Mouse (Mus musculus) MEL (cell line): Measurements from ENCODE around the gene Nkd2. TPM values are rescaled to one million over a fixed set of nuclear protein-coding genes. Genes with fewer than 3 reads are reported as not detected.

ENCODE experiments used
- DNase-seq: peaks from one replicate; pipeline ENCODE4 v3.0.0; 2011; ENCODE audit warnings: low read depth, low spot score
- H3K27ac ChIP-seq: 2 replicates; pipeline ENCODE4 v1.5.1; 2012; ENCODE audit warnings: low read depth, mild to moderate bottlenecking, control low read depth, low read length, moderate library complexity; ENCODE audit not compliant: control insufficient read depth
- H3K27me3 ChIP-seq, 2 experiments: fragments of 150-350 bp in 1 of 2; sonication (generic) in 1 of 2; 2 replicates each; pipeline ENCODE4 v1.6.1; 2012; ENCODE audit warnings: low read length in 2 of 2, mild to moderate bottlenecking in 2 of 2, improper control_type of control experiment in 1 of 2, moderate library complexity in 1 of 2; ENCODE audit not compliant: insufficient read depth in 2 of 2, control insufficient read depth in 1 of 2
- H3K36me3 ChIP-seq, 2 experiments: 2 replicates each; pipeline ENCODE4 v1.6.1; 2012 to 2014; ENCODE audit warnings: low read length in 2 of 2, improper control_type of control experiment in 1 of 2, inconsistent platforms in 1 of 2, mild to moderate bottlenecking in 1 of 2; ENCODE audit not compliant: insufficient read depth in 2 of 2, control insufficient read depth in 1 of 2
- H3K4me1 ChIP-seq, 2 experiments: fragments of 150-350 bp in 1 of 2; sonication (generic) in 1 of 2; 2 replicates each; pipeline ENCODE4 v1.6.1; 2012; ENCODE audit warnings: low read length in 2 of 2, improper control_type of control experiment in 1 of 2, mild to moderate bottlenecking in 1 of 2; ENCODE audit not compliant: insufficient read depth in 2 of 2, control insufficient read depth in 1 of 2
- H3K4me3 ChIP-seq, 2 experiments: fragments of 150-350 bp in 1 of 2; sonication (generic) in 1 of 2; 2 replicates each; pipeline ENCODE4 v1.5.1; 2012; ENCODE audit warnings: low read depth in 2 of 2, low read length in 2 of 2, mild to moderate bottlenecking in 2 of 2, moderate library complexity in 2 of 2, control low read depth in 1 of 2, improper control_type of control experiment in 1 of 2; ENCODE audit not compliant: control insufficient read depth in 1 of 2, insufficient read depth in 1 of 2
- H3K79me2 ChIP-seq: 2 replicates; pipeline ENCODE4 v1.6.1; 2012; ENCODE audit warnings: mild to moderate bottlenecking, low read length, moderate library complexity; ENCODE audit not compliant: control insufficient read depth, poor library complexity, insufficient read depth
- H3K9ac ChIP-seq: 2 replicates; pipeline ENCODE4 v1.6.1; 2012; ENCODE audit warnings: low read depth, mild to moderate bottlenecking, control low read depth, low read length, moderate library complexity; ENCODE audit not compliant: control insufficient read depth, poor library complexity, severe bottlenecking
- H3K9me3 ChIP-seq: fragments of 150-350 bp; sonication (generic); replicated peaks from 2 replicates; pipeline ENCODE4 v1.6.1; 2012; ENCODE audit warnings: mild to moderate bottlenecking, low read length, improper control_type of control experiment, moderate library complexity; ENCODE audit not compliant: insufficient read depth
- CHD2 ChIP-seq: IDR thresholded peaks from 2 replicates; pipeline ENCODE4 v1.6.1; 2011; ENCODE audit warnings: low read length, improper control_type of control experiment
- CTCF ChIP-seq, 3 experiments: IDR thresholded peaks in 2 of 3; conservative IDR thresholded peaks in 1 of 3; 2 replicates each; pipeline ENCODE4 v1.5.1; 2011 to 2012; ENCODE audit warnings: low read length in 3 of 3, low read depth in 2 of 3, mild to moderate bottlenecking in 2 of 3, improper control_type of control experiment in 1 of 3, inconsistent platforms in 1 of 3, mixed read lengths in 1 of 3, moderate library complexity in 1 of 3; ENCODE audit not compliant: control insufficient read depth in 1 of 3, insufficient read depth in 1 of 3, poor library complexity in 1 of 3, severe bottlenecking in 1 of 3
- ELF1 ChIP-seq: IDR thresholded peaks from 2 replicates; pipeline ENCODE4 v1.6.1; 2014; ENCODE audit warnings: low read depth, mild to moderate bottlenecking, inconsistent platforms, low read length, improper control_type of control experiment, moderate library complexity
- EP300 ChIP-seq, 2 experiments: IDR thresholded peaks; 2 replicates each; pipeline ENCODE4 v1.6.1; 2011; ENCODE audit warnings: improper control_type of control experiment in 2 of 2, low read length in 2 of 2, low read depth in 1 of 2, mild to moderate bottlenecking in 1 of 2
- ETS1 ChIP-seq: IDR thresholded peaks from 2 replicates; pipeline ENCODE4 v1.6.1; 2012; ENCODE audit warnings: low read depth, mild to moderate bottlenecking, inconsistent platforms, low read length, improper control_type of control experiment, moderate library complexity
- GABPA ChIP-seq: IDR thresholded peaks from 2 replicates; pipeline ENCODE4 v1.6.1; 2012; ENCODE audit warnings: low read depth, mild to moderate bottlenecking, inconsistent platforms, low read length, improper control_type of control experiment, moderate library complexity
- GATA1 ChIP-seq: IDR thresholded peaks from 2 replicates; pipeline ENCODE4 v1.6.1; 2011; ENCODE audit warnings: low read depth, low read length, improper control_type of control experiment
- JUND ChIP-seq: IDR thresholded peaks from 2 replicates; pipeline ENCODE4 v1.6.1; 2011; ENCODE audit warnings: low read depth, mild to moderate bottlenecking, improper control_type of control experiment, low read length
- KAT2A ChIP-seq: conservative IDR thresholded peaks from 2 replicates; pipeline ENCODE4 v1.6.1; 2012; ENCODE audit warnings: low read depth, low read length, improper control_type of control experiment, inconsistent platforms
- MAFK ChIP-seq: IDR thresholded peaks from 2 replicates; pipeline ENCODE4 v1.6.1; 2011; ENCODE audit warnings: low read depth, mild to moderate bottlenecking, low read length, improper control_type of control experiment, borderline replicate concordance
- MAX ChIP-seq: IDR thresholded peaks from 2 replicates; pipeline ENCODE4 v1.6.1; 2011; ENCODE audit warnings: low read length, improper control_type of control experiment
- MAZ ChIP-seq: IDR thresholded peaks from 2 replicates; pipeline ENCODE4 v1.6.1; 2012; ENCODE audit warnings: low read depth, mild to moderate bottlenecking, inconsistent platforms, low read length, improper control_type of control experiment
- MEF2A ChIP-seq: IDR thresholded peaks from 2 replicates; pipeline ENCODE4 v1.6.1; 2014; ENCODE audit warnings: low read depth, mild to moderate bottlenecking, inconsistent platforms, low read length, improper control_type of control experiment; ENCODE audit not compliant: poor library complexity, insufficient replicate concordance, severe bottlenecking; ENCODE audit errors: extremely low read depth
- MYC ChIP-seq: IDR thresholded peaks from 2 replicates; pipeline ENCODE4 v1.6.1; 2011; ENCODE audit warnings: low read depth, mild to moderate bottlenecking, low read length, improper control_type of control experiment, moderate library complexity
- NELFE ChIP-seq: IDR thresholded peaks from 2 replicates; pipeline ENCODE4 v1.6.1; 2011; ENCODE audit warnings: low read depth, low read length, improper control_type of control experiment
- POLR2AphosphoS5 ChIP-seq: IDR thresholded peaks from 2 replicates; pipeline ENCODE4 v1.6.1; 2012; ENCODE audit warnings: low read depth, borderline replicate concordance, mild to moderate bottlenecking, inconsistent platforms, low read length, moderate library complexity, mixed read lengths
- RAD21 ChIP-seq: IDR thresholded peaks from 2 replicates; pipeline ENCODE4 v1.6.1; 2011; ENCODE audit warnings: mild to moderate bottlenecking, low read depth, low read length, improper control_type of control experiment
- RCOR1 ChIP-seq: IDR thresholded peaks from 2 replicates; pipeline ENCODE4 v1.6.1; 2012; ENCODE audit warnings: low read depth, mild to moderate bottlenecking, inconsistent platforms, low read length, improper control_type of control experiment
- SMC3 ChIP-seq: IDR thresholded peaks from 2 replicates; pipeline ENCODE4 v1.6.1; 2011; ENCODE audit warnings: low read depth, low read length, improper control_type of control experiment
- TAL1 ChIP-seq: IDR thresholded peaks from 2 replicates; pipeline ENCODE4 v1.6.1; 2012; ENCODE audit warnings: mild to moderate bottlenecking, inconsistent platforms, low read length, moderate library complexity, mixed read lengths
- TBP ChIP-seq: IDR thresholded peaks from 2 replicates; pipeline ENCODE4 v1.8.0; 2011; ENCODE audit warnings: low read depth, low read length, improper control_type of control experiment
- TCF12 ChIP-seq: IDR thresholded peaks from 2 replicates; pipeline ENCODE4 v1.6.1; 2014; ENCODE audit warnings: low read depth, mild to moderate bottlenecking, inconsistent platforms, low read length, improper control_type of control experiment, moderate library complexity
- USF1 ChIP-seq: IDR thresholded peaks from 2 replicates; pipeline ENCODE4 v1.6.1; 2014; ENCODE audit warnings: low read depth, mild to moderate bottlenecking, inconsistent platforms, low read length, improper control_type of control experiment, moderate library complexity
- USF2 ChIP-seq, 2 experiments: IDR thresholded peaks; 2 replicates each; pipeline ENCODE4 v1.6.1; 2011 to 2012; ENCODE audit warnings: improper control_type of control experiment in 2 of 2, low read length in 2 of 2, borderline replicate concordance in 1 of 2, inconsistent platforms in 1 of 2, low read depth in 1 of 2, mild to moderate bottlenecking in 1 of 2; ENCODE audit not compliant: insufficient read depth in 1 of 2
- ZC3H11A ChIP-seq: IDR thresholded peaks from 2 replicates; pipeline ENCODE4 v1.6.1; 2012; ENCODE audit warnings: low read depth, mild to moderate bottlenecking, inconsistent platforms, low read length, improper control_type of control experiment
- ZKSCAN1 ChIP-seq: IDR thresholded peaks from 2 replicates; pipeline ENCODE4 v1.6.1; 2012; ENCODE audit warnings: low read depth, mild to moderate bottlenecking, inconsistent platforms, low read length, improper control_type of control experiment, moderate library complexity
- polyA plus RNA-seq, 2 experiments: library from polyadenylated mRNA; stranded (reverse) in 1 of 2; unstranded in 1 of 2; fragments of >175 nt in 1 of 2; fragments of >200 nt in 1 of 2; gene quantifications; 2 replicates each; pipeline versions ENCODE4 v1.2.1 to v1.2.4; 2012; ENCODE audit warnings: low replicate concordance in 2 of 2, low read depth in 1 of 2; ENCODE audit not compliant: insufficient read length in 2 of 2, insufficient read depth in 1 of 2, missing spikeins in 1 of 2
- total RNA-seq: library from RNA; depleted of rRNA; stranded (reverse); fragments of 300-350 nt; gene quantifications from 2 replicates; pipeline ENCODE4 v1.2.3, GENCODE M21; 2012

Gene Nkd2
- total and polyA plus RNA-seq, 3 experiments: not detected

DNA sequence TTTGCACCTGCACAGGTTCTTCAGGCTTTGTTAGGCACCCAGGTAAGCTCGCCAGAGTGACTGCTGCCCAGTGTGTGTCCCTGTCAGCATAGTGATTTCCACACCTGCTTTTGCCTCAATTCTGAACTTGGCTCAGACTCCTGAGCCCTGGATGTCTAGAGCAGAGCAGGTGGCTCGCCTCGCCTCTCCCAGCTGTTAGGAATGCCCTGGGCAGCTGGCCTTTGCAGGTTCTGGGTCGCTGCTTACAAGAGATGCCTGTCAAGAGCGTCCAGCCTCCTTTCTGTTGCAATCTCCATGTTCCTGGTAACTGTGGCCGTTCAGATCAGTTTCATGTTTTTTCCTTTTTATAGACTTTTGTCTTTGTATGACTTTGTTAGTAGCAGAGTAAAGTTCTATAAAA lies 31.1 kb downstream of the Nkd2 start:
- H3K27me3 ChIP-seq: no peaks in the 10 kb centered on the region
- H3K9me3 ChIP-seq: no peaks in the 10 kb centered on the region
- no peaks in the 10 kb centered on the region for H3K36me3 ChIP-seq
- H3K79me2 ChIP-seq: no peaks in the 10 kb centered on the region
- no peak overlapping the region for H3K27ac ChIP-seq
- no peak for DNase-seq
- TF ChIP-seq MEF2A (no peak), JUND (no peak), MAX (no peak), NELFE (no peak), USF1 (no peak), MYC (no peak), EP300 (IDR thresholded peaks at IDR 0.05; ENCODE audit: low read depth in 1 of 2, low read length in 2 of 2) (no peak), TBP (no peak), MAZ (no peak), POLR2AphosphoS5 (no peak), GATA1 (no peak), GABPA (no peak), SMC3 (no peak), USF2 (IDR thresholded peaks at IDR 0.05; ENCODE audit: borderline replicate concordance in 1 of 2, insufficient read depth in 1 of 2, low read depth in 1 of 2, low read length in 2 of 2) (no peak), ZC3H11A (no peak), ZKSCAN1 (no peak), CTCF (IDR thresholded peaks at IDR 0.05 in 2 of 3, conservative IDR thresholded peaks at IDR 0.05 in 1 of 3; ENCODE audit: control insufficient read depth in 1 of 3, insufficient read depth in 1 of 3, low read depth in 2 of 3, low read length in 3 of 3, poor library complexity in 1 of 3, severe bottlenecking in 1 of 3) (no peak), TAL1 (no peak)
- no peak overlapping the region for H3K9ac ChIP-seq
- no peak overlapping the region for H3K4me3 ChIP-seq
- H3K4me1 ChIP-seq: no peaks in the 10 kb centered on the region

DNA sequence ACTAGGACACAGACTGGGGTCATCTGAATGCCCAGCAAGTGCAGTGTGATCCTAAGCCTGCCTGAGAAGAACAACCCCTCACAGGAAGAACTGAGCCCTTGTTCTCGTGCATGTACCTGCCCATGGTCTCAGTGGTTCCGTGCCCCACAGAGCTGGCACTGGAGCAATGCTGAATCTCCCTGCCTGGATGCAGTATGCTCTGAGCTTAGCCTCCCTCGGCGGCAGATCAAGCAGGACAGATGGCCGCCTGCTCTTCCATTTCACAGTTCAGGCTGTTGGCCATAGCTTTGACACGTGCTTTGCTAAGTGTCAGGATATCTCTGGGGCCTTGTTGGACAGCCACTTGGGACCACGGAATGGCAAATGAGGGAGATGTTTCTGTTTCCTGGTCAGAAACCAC lies 33.2 kb downstream of the Nkd2 start:
- Histone ChIP-seq H3K79me2 (no peaks in the 10 kb centered on the region), H3K4me1 (no peaks in the 10 kb centered on the region)
- no peak for TF ChIP-seq TAL1
- TF ChIP-seq ETS1: no peak
- no peak for TF ChIP-seq USF1
- TF ChIP-seq USF2 (IDR thresholded peaks at IDR 0.05; ENCODE audit: borderline replicate concordance in 1 of 2, insufficient read depth in 1 of 2, low read depth in 1 of 2, low read length in 2 of 2): no peak
- no peak for TF ChIP-seq MAFK
- no peak for TF ChIP-seq ZKSCAN1
- no peak for TF ChIP-seq JUND
- no peak for TF ChIP-seq KAT2A
- no peak for TF ChIP-seq CHD2
- TF ChIP-seq MAX: no peak
- TF ChIP-seq GABPA: no peak
- TF ChIP-seq ELF1: no peak
- no peak for TF ChIP-seq RCOR1
- TF ChIP-seq MAZ: no peak
- no peak for TF ChIP-seq RAD21
- no peak for TF ChIP-seq MEF2A
- TF ChIP-seq TCF12: no peak
- TF ChIP-seq, all 39 proteins: peak for 0
- Histone ChIP-seq H3K27me3 (no peaks in the 10 kb centered on the region), H3K9ac (no peak overlapping the region), H3K27ac (no peak overlapping the region), H3K36me3 (no peaks in the 10 kb centered on the region), H3K4me3 (no peak overlapping the region), H3K9me3 (no peaks in the 10 kb centered on the region)
- DNase-seq: no peak
